Mouse (Mus musculus): Measurements from ENCODE around the gene Snrpd2.

The Snrpd2 gene

DNA sequence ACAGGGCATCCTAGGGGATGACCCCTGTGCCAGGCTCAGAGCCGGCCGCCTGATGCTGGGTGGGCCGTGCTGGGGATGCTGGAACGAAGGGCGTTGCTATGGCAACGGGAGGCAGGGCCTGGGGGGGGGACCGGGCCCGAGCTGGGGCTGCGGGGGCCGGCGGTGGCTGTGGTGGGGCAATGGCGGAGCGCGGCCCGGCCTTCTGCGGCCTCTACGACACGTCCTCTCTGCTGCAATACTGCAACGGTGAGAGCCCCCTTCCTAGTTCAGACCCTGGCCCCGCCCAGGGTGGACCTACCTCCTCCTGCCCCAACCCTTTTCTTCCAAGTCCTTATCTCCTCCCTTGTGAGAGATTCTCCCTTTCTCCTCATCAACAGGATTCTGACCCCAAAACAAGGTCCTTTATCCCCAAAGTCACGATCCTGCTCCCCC is 27.0 kb downstream of the Snrpd2 start:
- no peak for DNase-seq (ENCODE audit: low read depth in 2 of 2, low spot score in 2 of 2)

GRCm38 (mm10) chr7:19177216-19177615 is 27.7 kb downstream of the Snrpd2 start:
- no peak for DNase-seq (ENCODE audit: low read depth in 2 of 2, low spot score in 2 of 2)

- no peak for DNase-seq (ENCODE audit: low read depth in 2 of 2, low spot score in 2 of 2)
These were observed 28.5 kb downstream of the Snrpd2 start for GRCm38 (mm10) chr7:19178035-19178434.

GRCm38 (mm10) chr7:19178443-19179092 is 29.0 kb downstream of the Snrpd2 start:
- peak; percentile 74 to 82 for DNase-seq (ENCODE audit: low read depth in 2 of 2, low spot score in 2 of 2)

GRCm38 (mm10) chr7:19179173-19179572 is 29.7 kb downstream of the Snrpd2 start:
- DNase-seq (ENCODE audit: low read depth in 2 of 2, low spot score in 2 of 2): peak in 1 of 2 experiments; percentile 48

GRCm38 (mm10) chr7:19179936-19180335 is 30.4 kb downstream of the Snrpd2 start:
- no peak for DNase-seq (ENCODE audit: low read depth in 2 of 2, low spot score in 2 of 2)

DNA sequence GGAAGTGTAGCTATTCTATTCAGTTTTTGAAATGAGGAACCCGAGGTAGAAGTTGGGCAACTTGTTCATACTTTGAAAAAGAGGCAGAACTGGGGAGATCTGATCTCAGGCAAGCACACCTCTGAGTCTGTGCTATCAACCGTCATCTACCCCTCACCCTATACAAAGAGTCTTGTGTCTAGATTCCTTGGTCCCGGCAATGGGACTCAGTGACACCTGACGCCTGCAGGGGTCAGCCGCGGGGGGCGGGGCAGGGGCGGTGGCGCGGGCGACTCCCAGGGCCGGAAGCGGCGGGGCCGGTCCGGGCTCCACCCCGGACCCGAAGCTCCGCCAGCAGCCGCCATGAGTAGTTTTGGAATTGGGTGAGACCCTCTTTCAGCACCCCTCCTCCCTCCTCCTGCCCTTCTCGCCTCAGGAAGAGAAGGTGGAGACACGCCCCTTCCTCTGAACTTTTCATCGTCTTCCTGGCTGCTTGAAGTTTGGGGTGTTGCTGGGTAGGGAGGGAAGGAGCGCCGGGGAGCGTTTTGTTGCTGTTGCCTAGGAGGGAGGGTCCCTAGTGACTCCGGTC is 31.4 kb downstream of the Snrpd2 start:
- no peak for DNase-seq (ENCODE audit: low read depth in 2 of 2, low spot score in 2 of 2)

DNA sequence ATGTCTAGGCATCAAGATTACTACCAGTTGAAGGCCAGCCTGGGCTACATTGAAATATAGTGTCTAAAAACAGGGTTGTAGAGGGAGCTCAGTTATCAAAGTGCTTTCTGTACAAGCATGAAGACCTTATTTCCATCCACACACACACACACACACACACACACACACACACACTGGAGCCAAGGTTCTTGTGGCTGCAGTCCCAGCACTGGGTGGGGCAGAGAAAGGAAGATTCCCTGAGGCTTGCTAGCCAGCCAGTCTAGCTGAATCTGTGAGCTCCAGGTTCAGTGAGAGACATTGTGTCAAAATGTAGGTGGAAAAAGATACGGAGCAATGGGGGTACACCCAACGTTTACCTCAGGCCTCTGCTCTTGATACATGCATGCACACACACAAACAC is 34.7 kb downstream of the Snrpd2 start:
- DNase-seq (ENCODE audit: low read depth in 2 of 2, low spot score in 2 of 2): no peak

DNA sequence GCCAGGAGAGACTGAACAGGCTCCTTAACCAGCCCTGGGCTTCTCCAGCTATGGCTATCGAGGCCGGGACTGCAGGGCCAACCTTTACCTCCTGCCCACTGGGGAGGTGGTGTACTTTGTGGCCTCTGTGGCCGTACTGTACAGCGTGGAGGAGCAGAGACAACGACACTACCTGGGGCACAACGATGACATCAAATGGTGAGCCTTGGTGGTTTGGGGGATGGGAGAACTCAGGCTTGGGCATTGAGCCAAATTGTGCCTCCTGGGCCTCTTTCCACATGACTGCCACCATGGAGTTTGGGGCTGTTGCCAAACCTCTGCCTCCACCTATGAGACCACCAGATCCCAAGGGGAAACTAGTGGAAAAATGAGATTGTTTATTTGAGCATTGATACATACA is 35.2 kb downstream of the Snrpd2 start:
- no peak for DNase-seq (ENCODE audit: low read depth in 2 of 2, low spot score in 2 of 2)

DNA sequence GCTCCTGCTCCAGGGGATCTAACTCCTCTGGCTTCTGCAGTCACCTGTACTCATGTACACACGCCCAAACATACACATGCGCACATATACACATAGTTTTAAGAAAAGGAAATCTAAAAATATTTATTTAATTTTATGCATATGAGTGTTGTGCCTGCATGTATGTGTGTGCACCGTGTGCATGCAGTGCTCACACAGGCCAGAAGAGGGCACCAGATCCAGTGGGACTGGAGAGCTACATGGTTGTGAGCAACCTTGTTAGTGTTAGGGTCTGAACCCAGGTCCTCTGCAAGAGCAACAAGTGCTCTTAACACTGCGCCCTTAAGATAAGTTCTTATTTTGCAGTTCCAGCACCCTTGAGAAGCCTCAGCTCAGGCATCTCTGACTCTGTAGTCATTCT is 45.2 kb downstream of the Snrpd2 start:
- no peak for DNase-seq (ENCODE audit: low read depth in 2 of 2, low spot score in 2 of 2)

DNA sequence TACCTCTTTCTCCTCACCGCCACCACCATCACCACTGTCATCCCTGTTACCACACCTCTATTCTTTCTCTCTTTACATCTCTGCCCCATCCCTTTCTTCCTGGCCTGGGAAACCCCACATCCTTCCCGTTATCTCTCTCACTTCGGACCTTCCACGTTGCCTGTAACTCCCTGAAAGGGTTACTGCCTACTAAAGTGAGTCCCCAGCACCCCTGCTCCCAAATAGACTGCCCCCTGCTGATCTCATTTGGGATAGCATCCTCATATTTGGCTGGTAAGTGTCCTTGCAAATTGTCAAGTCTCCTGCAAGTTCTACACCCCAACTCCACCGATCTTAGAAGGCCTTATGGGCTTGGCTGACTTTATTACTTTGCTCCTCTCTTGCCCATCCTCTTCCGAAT is 47.2 kb downstream of the Snrpd2 start:
- peak; percentile 39 to 62 for DNase-seq (ENCODE audit: low read depth in 2 of 2, low spot score in 2 of 2)

GRCm38 (mm10) chr7:19197985-19198384 is 48.5 kb downstream of the Snrpd2 start:
- peak; percentile 54 to 65 for DNase-seq (ENCODE audit: low read depth in 2 of 2, low spot score in 2 of 2)

DNA sequence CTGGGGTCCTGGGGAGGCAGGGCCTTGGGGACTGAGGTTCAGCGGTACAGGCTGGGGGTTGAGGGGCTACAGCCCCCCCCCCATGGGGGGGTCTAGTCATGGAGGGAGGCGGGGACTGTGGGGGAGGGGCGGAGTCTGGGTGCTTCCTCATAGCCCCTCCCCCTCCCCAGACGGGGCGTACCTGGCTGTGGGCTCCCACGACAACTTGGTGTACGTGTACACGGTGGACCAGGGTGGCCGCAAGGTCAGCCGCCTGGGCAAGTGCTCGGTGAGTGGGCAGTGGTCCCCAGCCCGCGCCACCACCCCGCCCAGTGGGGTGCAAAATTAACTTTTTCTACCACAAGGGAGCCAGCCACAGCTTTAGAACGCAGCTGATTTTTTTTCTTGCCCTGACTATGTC is 52.1 kb downstream of the Snrpd2 start:
- DNase-seq (ENCODE audit: low read depth in 2 of 2, low spot score in 2 of 2): no peak

DNA sequence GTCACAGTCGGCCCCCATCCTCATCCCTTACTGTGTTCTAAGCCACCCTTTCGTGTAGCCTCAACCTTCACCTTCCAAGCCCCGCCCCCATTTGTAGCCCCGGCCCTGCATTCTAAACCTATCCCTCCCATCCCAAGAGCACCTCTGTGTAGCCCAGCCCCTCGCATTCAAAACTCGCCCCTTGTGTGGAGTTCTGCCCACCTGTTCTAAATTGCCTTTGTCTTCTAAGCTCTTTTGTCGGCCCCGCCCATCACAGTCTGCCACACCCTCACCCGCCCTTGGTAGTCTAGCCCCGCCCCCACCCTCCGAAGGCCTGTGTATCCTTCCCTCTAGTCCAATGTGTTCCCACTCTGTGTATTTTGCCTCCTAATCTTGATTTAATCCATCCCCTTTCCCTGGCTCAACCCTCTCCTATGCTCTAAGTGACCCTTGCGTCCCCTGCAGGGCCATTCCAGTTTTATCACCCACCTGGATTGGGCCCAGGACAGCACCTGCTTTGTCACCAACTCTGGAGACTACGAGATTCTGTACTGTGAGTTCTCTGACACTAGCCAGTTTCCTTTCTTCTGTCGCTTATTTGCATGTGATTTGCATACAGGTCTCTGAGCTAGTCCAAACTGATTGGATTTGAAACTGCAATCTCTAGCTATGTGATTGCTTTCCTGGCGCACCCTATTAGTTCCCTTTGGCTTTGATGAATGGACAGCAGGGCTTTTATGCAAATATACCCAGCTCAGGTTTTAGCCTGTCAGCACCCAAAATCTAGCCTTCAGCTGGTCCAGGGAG is 52.7 kb downstream of the Snrpd2 start:
- DNase-seq (ENCODE audit: low read depth in 2 of 2, low spot score in 2 of 2): no peak

All from CD8-positive naive resting alpha-beta T cell, adult 2 months (primary cell).